Mouse (Mus musculus) forebrain, embryonic 13.5 days (tissue): ENCODE results near the gene Fbxw22. TPM values are rescaled to one million over a fixed set of nuclear protein-coding genes. Genes with fewer than 3 reads are reported as not detected.
"Not testable (repeated sequence)": the region's sequence is repeated elsewhere in the genome, so short reads cannot be mapped to it uniquely, and the experiment has no call there.

ENCODE experiments used
- ATAC-seq: fragments of 200-750 bp; cut with Nextera tagmentation; 2 replicates; pipeline ENCODE4 v1.8.0; 2017
- H3K27ac ChIP-seq: fragments of 300-500 bp; sonication (generic); 2 replicates; pipeline ENCODE4 v1.5.1; 2015; ENCODE audit warnings: inconsistent platforms, mild to moderate bottlenecking, moderate library complexity
- H3K27me3 ChIP-seq: fragments of 300-500 bp; sonication (generic); 2 replicates; pipeline ENCODE4 v1.6.1; 2015; ENCODE audit warnings: mild to moderate bottlenecking, inconsistent platforms
- H3K36me3 ChIP-seq: fragments of 300-500 bp; sonication (generic); 2 replicates; pipeline ENCODE4 v1.6.1; 2015; ENCODE audit warnings: mild to moderate bottlenecking, inconsistent platforms; ENCODE audit not compliant: poor library complexity, severe bottlenecking
- H3K4me1 ChIP-seq: fragments of 300-500 bp; sonication (generic); 2 replicates; pipeline ENCODE4 v1.6.1; 2015; ENCODE audit warnings: inconsistent platforms
- H3K4me2 ChIP-seq: fragments of 300-500 bp; sonication (generic); 2 replicates; pipeline ENCODE4 v1.6.1; 2015; ENCODE audit warnings: inconsistent platforms, mild to moderate bottlenecking, moderate library complexity
- H3K4me3 ChIP-seq: fragments of 300-500 bp; sonication (generic); 2 replicates; pipeline ENCODE4 v1.5.1; 2015; ENCODE audit warnings: mild to moderate bottlenecking, inconsistent platforms
- H3K9ac ChIP-seq: fragments of 300-500 bp; sonication (generic); 2 replicates; pipeline ENCODE4 v1.6.1; 2015; ENCODE audit warnings: mild to moderate bottlenecking, inconsistent platforms
- H3K9me3 ChIP-seq: fragments of 300-500 bp; sonication (generic); replicated peaks from 2 replicates; pipeline ENCODE4 v1.6.1; 2016; ENCODE audit warnings: inconsistent platforms
- WGBS: fragments of 180-500 bp; shearing (Covaris S2); methylation state at CpG from one replicate; pipeline ENCODE4 v1.1.7; 2015; 5-methylcytosine and 5-hydroxymethylcytosine counted together
- polyA plus RNA-seq: library from polyadenylated mRNA; unstranded; fragments of >200 nt; fragmentation: Nextera tagmentation; extraction: Ambion mirVana; gene quantifications from 2 replicates; pipeline ENCODE4 v1.2.1, GENCODE M21; 2015

Fbxw22 gene
- polyA plus RNA-seq: not detected in 2 replicates

- H3K36me3 ChIP-seq, ATAC-seq: not testable (repeated sequence)
- WGBS: 80% methylated on average over 4 of the region's 4 CpGs
These were observed at the start of gene Fbxw22 for GRCm38 (mm10) chr9:109404196-109404595. Fbxw22 (minus strand) TSS chr9:109404296.

GRCm38 (mm10) chr9:109449040-109449439, 44.9 kb upstream of the Fbxw22 start, which contains the start of gene Fbxw16:
Fbxw16 (minus strand) TSS chr9:109449140.
- H3K4me3 ChIP-seq: no peak within 1 kb of the TSS
- ATAC-seq: no peak
- H3K27ac ChIP-seq: no peak within 1 kb of the TSS
- H3K9ac ChIP-seq: no peak within 1 kb of the TSS
- no peaks in the 10 kb centered on the region for H3K36me3 ChIP-seq
- H3K4me2 ChIP-seq: no peak within 1 kb of the TSS
- H3K4me1 ChIP-seq: no peaks in the 10 kb centered on the region
- no peaks in the 10 kb centered on the region for H3K9me3 ChIP-seq
- no peaks in the 10 kb centered on the region for H3K27me3 ChIP-seq

More at GRCm38 (mm10) chr9:109404196-109404595, at the start of gene Fbxw22:
- H3K9ac ChIP-seq, H3K9me3 ChIP-seq, H3K4me2 ChIP-seq, H3K27ac ChIP-seq, H3K4me3 ChIP-seq, H3K27me3 ChIP-seq, H3K4me1 ChIP-seq: not testable (repeated sequence)

DNA sequence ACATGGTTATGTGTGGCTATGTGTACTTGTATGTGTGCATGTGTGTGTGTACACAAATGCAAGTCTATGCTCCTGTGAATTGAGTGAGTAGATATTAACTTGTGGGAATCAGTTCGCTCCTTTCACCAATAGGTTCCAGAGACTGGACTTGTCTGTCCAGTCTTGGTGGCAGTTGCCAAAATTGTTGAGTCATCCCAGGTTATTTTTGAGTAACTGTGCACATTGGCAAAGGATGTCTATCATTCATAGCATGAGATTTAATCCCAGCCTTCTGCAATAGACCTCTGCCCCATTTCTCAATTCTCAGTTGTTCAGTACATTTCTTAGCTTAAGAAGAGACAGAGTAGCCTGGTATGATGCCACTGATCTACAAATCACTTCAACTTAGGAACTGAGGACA, 28.9 kb upstream of the Fbxw22 start:
- no peak overlapping the region for H3K9ac ChIP-seq
- 82% methylated on average over 1 of the region's 1 CpGs for WGBS
- no peaks in the 10 kb centered on the region for H3K4me1 ChIP-seq
- no peaks in the 10 kb centered on the region for H3K9me3 ChIP-seq
- no peak overlapping the region for H3K27ac ChIP-seq
- H3K27me3 ChIP-seq: no peaks in the 10 kb centered on the region
- ATAC-seq: no peak
- H3K4me2 ChIP-seq: no peak overlapping the region
- no peaks in the 10 kb centered on the region for H3K36me3 ChIP-seq
- no peak overlapping the region for H3K4me3 ChIP-seq

DNA sequence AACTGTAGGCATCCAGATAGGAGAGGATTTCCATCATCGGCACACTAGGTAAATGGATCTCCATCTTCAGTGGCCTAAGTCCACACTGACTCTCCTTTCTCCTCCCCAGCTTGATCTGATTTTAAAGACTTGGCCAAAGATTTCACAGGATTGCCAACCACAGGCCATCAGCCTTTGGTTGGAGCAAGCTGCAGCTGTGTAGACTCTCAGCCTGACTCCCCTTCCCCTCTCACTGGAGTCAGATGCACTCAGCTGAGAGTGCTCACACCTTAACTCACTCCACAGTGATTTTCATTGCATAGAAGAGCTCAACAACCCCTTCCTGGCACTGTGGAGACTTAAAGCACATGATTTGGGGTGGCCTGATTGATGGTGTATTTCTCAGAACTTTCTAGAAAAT, 64.5 kb downstream of the Fbxw22 start, which contains the start of gene Fbxw28:
TSS of gene Fbxw28 (minus strand) at position 101 of the 400 bp plus-strand sequence.
- not testable (repeated sequence) for H3K4me1 ChIP-seq, H3K4me3 ChIP-seq, H3K9me3 ChIP-seq, H3K36me3 ChIP-seq, H3K27me3 ChIP-seq, H3K9ac ChIP-seq, H3K4me2 ChIP-seq, H3K27ac ChIP-seq, ATAC-seq
- 100% methylated on average over 1 of the region's 1 CpGs for WGBS

Other genes starting within 250 kb of the Fbxw22 start
- not detected in 2 replicates for gene Fbxw21, start 242.3 kb downstream of the Fbxw22 start, polyA plus RNA-seq
- not detected in 2 replicates for gene Fbxw13, start 208.3 kb downstream of the Fbxw22 start, polyA plus RNA-seq
- not detected in 2 replicates for gene Fbxw20, start 169.5 kb downstream of the Fbxw22 start, polyA plus RNA-seq
- gene Fbxw14, start 116.6 kb downstream of the Fbxw22 start, polyA plus RNA-seq: not detected in 2 replicates
- not detected in 2 replicates for gene Fbxw28, start 64.6 kb downstream of the Fbxw22 start, polyA plus RNA-seq
- not detected in 2 replicates for gene Fbxw16, start 44.8 kb upstream of the Fbxw22 start, polyA plus RNA-seq
- not detected in 2 replicates for gene Fbxw19, start 91.6 kb upstream of the Fbxw22 start, polyA plus RNA-seq
- not detected in 2 replicates for gene Fbxw15, start 164.0 kb upstream of the Fbxw22 start, polyA plus RNA-seq
- not detected in 2 replicates for gene Fbxw24, start 221.8 kb upstream of the Fbxw22 start, polyA plus RNA-seq